Mouse (Mus musculus) bone marrow, adult 2 months (tissue): ENCODE results near the gene Ripk4.

Experiments used
- CTCF ChIP-seq: fragments of 200-500 bp; IDR thresholded peaks from 2 replicates; pipeline ENCODE4 v1.5.1; 2011; ENCODE audit warnings: low read length, control low read depth; ENCODE audit not compliant: control insufficient read depth, insufficient read depth
- POLR2A ChIP-seq: fragments of 200-500 bp; IDR thresholded peaks from 2 replicates; pipeline ENCODE4 v1.6.1; 2011; ENCODE audit warnings: low read depth, mild to moderate bottlenecking, control low read depth, low read length, borderline replicate concordance; ENCODE audit not compliant: control insufficient read depth

- TF ChIP-seq CTCF (no peak), POLR2A (no peak)
Observed at GRCm38 (mm10) chr16:97764626-97765025, 1.0 kb upstream of the Ripk4 start.
